Mouse (Mus musculus) ovary, adult 18-20 months (tissue): ENCODE results near the gene Swi5.
"Not testable (repeated sequence)": the region's sequence is repeated elsewhere in the genome, so short reads cannot be mapped to it uniquely, and the experiment has no call there.

Experiments used
- DNase-seq: peaks from one replicate; pipeline ENCODE4 v3.0.0; 2022; ENCODE audit warnings: low spot score, mixed read lengths

Swi5 gene

GRCm38 (mm10) chr2:32311443-32312317 lies 23.8 kb upstream of the Swi5 start:
- DNase-seq, result no peak

DNA sequence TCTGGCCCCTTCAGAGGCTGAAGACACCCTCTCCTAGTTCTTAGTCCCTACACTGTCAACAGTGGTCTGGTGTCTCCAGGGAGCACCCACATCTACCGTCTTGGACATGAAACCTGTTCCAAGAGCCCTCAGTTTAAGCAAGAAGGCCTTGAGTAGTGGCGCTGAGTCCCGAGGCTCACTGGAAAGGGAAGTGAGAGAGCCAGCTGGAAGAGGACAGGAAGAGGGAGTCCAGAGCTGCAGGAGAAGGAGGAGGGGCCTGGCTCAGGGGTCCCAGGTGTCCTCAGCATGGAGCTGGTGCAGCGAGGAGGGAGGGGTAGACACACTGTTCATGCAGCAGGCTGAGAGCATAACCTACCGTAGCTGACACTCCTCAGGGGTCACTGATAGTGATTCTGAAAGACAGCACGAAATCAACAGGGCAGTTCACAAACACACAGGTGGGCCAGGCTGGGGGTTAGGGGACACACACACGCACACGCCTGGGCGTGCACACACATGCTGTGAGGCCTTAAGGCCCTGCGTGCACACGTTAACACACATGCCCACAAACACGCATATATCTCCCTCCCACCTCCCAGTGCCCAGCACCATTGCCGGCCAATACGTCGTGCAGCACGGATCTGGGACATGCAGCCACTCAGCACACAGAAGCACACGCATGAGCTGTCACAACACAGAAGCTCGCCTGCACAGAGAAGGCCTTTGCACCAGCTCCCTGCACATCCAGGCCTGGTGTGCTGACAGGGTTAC lies 22.4 kb upstream of the Swi5 start:
- DNase-seq, result no peak

GRCm38 (mm10) chr2:32308870-32309568 lies 21.1 kb upstream of the Swi5 start:
- no peak for DNase-seq

GRCm38 (mm10) chr2:32307941-32308760 lies 20.3 kb upstream of the Swi5 start:
- no peak for DNase-seq

DNA sequence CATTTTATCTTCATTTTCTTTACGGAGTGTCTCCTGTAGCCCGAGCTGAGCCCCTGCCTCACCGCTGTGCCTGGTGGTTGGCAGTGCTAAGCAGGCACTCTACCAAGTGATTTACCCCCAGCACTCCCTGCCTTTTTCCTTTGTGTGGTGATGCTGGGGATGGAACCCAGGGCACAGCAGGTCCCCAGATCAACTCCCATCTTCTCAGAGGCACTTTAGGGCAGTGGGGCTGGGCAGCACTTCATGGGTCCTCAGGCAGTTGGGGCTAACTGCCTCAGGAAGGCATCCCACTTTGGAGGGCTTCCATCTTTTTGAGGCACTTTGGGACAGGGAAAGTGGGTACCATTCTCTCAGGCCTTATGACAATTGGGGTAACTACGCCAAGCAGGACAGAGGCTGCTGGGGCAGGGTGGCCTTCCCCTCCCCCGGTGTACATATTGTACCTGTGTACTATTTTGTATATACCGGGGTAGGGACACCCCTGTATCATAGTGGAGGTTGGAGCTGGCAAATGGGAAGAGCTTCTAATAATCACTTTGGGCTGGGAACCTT lies 19.4 kb upstream of the Swi5 start:
- DNase-seq, result no peak

DNA sequence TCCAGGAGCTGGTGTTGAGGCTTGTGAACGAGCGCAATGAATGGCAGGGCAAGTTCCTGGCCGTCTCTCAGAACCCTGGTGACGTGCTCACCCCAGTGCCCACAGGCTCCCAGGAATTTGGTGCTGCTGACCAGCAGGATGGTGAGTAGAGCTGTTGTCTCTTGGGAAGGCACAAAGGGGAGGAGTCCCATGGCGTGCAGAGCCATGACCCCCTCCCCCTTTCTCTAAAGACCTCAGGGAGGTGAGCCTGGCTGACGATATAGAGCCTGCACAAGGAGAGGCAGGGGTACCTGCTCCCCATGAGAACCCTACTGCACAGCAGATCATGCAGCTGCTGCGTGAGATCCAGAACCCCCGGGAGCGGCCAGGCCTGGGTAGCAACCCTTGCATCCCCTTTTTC lies 18.3 kb upstream of the Swi5 start:
- no peak for DNase-seq

DNA sequence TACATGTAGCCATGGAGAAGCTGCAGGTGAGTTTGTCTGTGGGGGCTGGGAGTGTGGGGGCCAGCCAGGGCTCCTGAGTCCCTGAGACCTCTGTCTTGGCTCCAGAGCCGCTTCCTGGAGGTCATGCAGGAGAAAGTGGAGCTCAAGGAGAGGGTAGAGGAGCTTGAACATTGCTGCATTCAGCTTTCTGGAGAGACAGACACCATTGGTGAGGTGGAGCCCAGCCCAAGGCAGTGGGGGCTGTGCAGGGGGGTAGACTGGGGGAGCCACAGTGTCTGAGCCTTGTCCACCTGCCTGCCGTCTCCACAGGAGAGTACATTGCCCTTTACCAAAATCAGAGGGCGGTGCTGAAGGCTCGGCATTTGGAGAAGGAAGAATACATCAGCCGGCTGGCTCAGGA lies 17.8 kb upstream of the Swi5 start:
- DNase-seq, result no peak

DNA sequence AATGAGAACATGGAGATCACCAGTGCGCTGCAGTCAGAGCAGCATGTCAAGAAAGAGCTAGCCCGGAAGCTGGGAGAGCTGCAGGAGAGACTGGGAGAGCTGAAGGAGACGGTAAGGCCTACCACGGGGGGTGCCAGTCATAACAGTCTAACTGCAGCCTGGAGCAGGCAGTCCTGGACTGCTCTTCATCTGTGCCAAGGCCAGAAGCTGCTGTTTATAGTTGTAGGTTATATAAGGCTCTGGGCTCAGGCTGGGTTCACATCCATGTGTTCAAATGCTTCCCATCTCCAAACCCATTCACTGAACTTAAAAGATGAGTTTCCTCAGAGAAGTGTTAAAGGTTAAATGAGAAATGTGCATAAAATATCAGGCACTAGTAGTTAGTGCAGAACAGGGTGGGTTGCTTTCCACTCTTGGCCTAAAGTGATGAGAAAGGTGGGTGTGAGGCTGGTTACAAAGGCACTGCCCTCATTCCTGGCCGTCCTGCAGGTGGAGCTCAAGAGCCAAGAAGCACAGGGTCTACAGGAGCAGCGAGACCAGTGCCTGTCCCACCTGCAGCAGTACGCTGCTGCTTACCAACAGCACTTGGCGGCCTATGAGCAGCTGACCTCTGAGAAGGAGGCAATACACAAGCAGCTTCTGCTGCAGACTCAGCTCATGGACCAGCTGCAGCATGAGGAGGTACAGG lies 16.4 kb upstream of the Swi5 start:
- no peak for DNase-seq

- no peak for DNase-seq
Observed at GRCm38 (mm10) chr2:32302952-32303351, 15.1 kb upstream of the Swi5 start.

DNA sequence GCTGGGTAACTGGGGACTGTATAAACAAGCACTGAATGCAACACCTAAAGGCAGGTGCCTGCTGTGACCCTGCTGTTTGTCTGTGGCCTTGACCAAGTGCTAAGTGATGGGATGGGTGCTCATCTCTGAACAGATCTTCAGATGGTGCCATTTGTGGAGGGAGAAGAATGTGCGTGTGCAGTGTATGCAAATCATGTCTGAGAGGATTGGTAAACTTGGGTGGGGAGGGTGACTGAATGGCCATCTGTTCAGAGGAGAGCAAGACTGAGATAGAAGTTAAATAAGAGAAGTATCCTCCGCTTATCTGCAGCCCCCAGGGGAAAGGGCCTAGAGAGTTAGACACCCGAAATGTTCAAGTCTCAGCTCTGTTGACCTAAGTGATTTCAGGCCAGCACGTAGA lies 11.6 kb upstream of the Swi5 start:
- no peak for DNase-seq

- DNase-seq, result not testable (repeated sequence)
Observed at GRCm38 (mm10) chr2:32295842-32296241, 8.0 kb upstream of the Swi5 start.

DNA sequence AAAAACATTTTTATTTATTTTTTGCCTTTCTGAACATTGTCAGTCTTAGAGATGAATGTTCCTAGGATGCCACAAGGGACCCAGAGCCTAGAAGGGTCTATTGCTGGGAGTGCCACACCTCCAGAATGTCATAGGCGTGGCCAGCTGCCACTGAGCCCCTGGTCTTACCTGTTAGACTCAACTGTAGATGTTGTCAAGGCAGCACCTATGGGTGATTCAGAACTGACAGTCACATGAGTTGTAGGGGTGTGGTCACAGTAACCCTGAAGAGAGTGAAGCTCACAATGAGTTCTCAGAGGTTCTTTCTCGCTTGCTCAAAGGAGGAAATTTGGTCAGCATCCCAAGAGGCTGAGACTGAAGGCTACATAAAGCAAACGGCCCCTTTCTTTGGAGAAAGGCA lies 7.4 kb upstream of the Swi5 start:
- no peak for DNase-seq

GRCm38 (mm10) chr2:32294348-32294747 lies 6.5 kb upstream of the Swi5 start:
- peak; percentile 31 for DNase-seq

GRCm38 (mm10) chr2:32289578-32289977 lies 1.7 kb upstream of the Swi5 start:
- DNase-seq, result no peak

- DNase-seq, result no peak
Observed at GRCm38 (mm10) chr2:32288371-32288931, 576 bp upstream of the Swi5 start.

DNA sequence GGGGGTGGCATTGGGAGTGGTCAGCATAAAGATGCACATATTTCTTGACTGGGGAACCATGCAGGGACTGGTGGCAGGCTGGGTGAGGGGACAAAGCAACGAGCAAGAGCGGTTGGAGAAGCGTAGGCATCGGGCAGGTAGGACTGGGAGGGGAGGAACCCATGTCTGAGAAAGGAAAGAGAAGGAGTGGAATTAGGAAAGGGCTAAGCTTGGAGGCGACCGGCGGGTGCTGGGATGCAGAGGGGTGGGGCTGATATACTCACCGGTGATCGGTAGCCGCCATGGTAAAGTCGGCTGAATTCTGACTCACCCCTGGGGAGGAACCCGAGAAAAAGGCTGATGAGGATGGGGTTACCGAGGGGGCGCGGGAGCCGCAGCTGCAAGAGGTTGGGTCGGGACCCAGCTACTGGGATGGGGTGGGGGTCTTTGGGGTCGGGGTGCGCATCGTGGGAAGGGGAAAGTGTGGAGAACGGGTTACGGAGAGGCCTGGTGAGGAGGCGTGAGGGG lies 488 bp downstream of the Swi5 start, which contains the start of gene Golga2:
Gene Golga2 (plus strand): TSS at position 51 of the 507 bp plus-strand sequence.
- DNase-seq, result no peak

DNA sequence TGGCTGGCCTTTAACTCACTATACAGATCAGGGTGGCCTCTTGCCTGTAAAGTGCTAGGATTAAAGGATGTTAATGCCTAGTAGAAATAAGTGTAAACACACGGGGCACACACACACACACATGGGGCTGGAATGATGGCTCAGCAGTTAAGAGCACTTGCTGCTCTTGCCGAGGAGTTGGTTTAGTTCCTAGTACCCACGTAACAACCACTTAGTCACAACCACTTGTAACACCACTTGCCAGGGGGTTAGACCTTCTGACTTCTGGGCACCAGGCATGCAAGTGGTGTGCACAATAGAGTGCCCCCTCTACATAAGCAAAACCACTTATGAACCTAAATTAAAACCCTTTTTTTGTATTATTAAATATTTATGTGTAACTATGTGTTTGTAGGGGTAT lies 3.9 kb downstream of the Swi5 start:
- no peak for DNase-seq

GRCm38 (mm10) chr2:32282727-32283126 lies 5.1 kb downstream of the Swi5 start:
- DNase-seq, result peak; percentile 67

GRCm38 (mm10) chr2:32282289-32282688 lies 5.6 kb downstream of the Swi5 start:
- DNase-seq, result no peak

GRCm38 (mm10) chr2:32275823-32276222 lies 12.1 kb downstream of the Swi5 start:
- DNase-seq, result no peak
